Mouse (Mus musculus): Measurements from ENCODE around the gene Cpox. TPM values are rescaled to one million over a fixed set of nuclear protein-coding genes. Genes with fewer than 3 reads are reported as not detected.
A peak's percentile ranks its signal among the peaks of the same experiment; 100 is the strongest.

Cpox gene
- total RNA-seq, 2 experiments from 2014 or later, result 20.4 to 25.7 TPM

DNA sequence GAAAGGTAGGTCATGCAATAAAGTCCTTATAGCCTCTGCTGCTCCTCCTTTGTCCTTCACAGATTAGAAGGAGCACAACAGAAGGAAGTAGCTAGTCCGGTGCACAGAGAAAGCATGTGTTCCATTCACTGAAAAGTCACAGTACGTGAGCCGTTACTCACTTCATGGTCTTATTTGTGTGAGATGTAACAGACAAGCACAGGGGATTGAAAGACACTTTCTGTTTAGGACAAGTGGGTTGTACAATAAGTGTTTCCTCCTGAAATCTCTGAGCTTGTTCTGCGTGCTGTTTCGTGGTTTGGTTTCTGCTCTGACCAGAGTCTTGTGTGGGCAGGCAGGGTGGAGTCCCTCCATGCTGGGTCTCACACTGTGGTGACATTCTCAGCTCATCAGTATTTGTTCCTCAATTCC lies 20.2 kb downstream of the Cpox start:
- DNase-seq, result no peak
- intact Hi-C loops (cut with DNase I), result no loop called here

DNA sequence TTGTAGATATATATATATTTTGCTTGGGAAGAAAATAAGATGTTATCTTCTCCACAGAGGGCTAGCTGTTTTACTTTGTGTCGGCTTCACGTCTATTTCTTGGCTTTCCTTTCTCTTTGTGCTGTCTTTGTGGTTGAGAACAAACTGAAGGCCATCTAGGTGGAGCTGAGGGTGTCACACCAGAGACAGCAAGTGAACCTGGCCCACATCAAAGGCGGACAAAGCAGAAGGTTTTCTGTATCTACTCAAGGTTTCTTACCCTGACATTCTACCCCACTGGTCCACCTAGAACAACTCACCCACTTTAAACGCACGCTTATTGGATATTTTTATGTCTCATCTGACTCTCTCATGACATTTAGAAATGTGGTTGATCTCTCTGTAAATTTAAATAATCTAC lies 24.0 kb downstream of the Cpox start:
- intact Hi-C loops (cut with DNase I), result no loop called here

DNA sequence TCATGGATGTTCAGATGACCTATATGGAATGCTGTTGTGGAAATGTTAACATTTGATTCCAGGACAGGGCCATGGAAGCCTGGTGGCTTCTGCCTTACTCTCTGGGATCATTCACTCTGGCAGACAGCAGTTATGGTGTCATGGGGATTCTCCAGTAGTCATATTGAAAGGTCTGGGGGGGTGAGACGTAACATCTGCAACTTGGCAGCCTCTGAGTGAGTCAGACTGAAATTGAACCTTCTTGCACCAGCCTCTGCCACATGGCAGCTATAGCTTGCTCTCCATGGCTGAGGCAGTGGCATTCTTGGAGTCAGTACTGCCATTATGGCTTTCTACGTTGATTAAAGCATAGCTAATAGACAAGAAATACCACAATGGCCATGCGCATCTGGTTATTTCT lies 26.7 kb downstream of the Cpox start:
- no peak for DNase-seq
- intact Hi-C loops (cut with DNase I), result no loop called here

More for the DNA sequence above, 24.0 kb downstream of the Cpox start:
- DNase-seq, result no peak

DNA sequence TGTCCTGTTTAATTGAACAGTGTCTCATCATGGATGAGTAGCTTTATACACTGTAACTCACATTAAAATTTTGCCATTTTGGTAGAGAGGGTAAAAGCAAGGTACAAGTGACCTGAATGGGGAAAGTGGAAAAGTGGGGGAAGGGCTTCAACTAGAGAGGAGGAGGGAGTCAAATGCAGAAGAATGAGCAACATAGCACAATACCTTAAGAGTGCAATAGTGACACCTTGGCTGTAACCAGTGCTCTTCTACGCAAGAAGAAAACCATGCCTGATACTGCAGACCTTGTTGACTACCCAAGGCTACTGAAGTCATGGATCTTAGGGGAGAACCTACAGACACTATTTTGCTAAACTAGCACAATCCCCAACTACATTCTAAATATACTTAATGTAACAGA lies 27.2 kb downstream of the Cpox start:
- no peak for DNase-seq
- intact Hi-C loops (cut with DNase I), result no loop called here

DNA sequence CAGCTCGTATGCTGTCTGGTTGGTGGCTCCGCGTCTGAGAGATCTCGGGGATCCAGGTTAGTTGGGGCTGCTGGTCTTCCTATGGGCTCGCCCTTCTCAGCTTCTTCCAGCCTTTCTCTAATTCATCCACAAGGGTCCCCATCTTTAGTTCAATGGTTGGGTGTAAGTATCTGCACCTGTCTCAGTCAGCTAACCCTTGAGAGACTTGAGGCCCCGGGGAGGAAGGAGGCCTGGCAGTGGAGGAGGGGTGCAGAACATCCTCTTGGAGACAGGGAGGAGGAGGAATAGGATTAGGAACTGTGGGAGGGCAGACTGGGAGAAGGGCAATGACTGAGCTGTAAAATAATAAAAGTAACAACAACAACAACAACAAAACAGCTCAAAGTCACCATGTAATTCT lies 30.1 kb downstream of the Cpox start:
- intact Hi-C loops (cut with DNase I), result no loop called here
- no peak for DNase-seq

DNA sequence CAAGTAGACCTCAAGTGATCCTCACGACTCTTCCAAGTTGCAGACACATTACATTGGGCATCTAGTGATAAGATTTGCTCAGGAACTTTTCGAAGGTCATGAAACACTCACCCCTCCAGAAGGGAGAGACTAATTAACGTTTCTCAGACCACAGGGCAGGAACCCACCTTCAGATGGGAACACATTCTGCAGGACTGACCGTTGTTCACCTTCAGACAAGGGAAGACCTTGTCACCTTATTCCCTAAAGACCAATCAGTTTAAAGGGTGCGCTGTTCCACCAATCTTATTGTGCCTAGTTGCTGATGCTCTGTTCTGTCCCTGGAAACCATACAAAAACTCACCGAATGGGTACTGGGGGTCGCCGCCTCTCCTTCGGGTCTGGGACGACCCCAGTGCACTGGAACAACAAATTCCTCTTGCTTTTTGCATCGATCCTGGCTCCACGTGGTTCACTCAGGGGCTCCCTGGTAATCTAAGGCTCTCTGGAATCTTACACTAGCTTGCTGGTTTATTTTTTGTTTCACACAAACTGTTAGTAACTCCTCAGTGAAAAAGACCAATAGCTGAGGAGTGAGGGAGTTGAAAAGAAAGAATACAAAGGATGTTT lies 30.8 kb downstream of the Cpox start:
- intact Hi-C loops (cut with DNase I), result no loop called here
- no peak for DNase-seq

DNA sequence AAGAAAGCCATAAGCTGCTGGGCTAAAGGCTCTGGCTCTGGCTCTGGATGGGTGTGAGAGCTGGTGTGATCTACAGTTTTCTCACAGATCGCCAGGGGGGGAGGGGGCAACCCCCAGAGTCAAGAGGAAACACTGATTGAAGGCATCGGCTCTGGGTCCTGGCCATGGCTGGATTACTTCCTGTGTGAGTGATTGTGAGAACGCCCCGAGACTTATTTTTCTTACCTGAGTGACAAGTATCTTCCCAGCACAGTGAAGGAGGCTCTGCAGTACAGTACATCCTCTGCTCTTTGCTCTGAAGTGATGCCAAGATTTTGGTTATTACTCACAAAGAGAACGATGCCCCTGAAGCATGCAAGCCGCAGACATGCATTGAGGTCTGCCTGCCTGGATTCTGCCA lies 31.7 kb downstream of the Cpox start:
- intact Hi-C loops (cut with DNase I), result no loop called here
- DNase-seq, result no peak

DNA sequence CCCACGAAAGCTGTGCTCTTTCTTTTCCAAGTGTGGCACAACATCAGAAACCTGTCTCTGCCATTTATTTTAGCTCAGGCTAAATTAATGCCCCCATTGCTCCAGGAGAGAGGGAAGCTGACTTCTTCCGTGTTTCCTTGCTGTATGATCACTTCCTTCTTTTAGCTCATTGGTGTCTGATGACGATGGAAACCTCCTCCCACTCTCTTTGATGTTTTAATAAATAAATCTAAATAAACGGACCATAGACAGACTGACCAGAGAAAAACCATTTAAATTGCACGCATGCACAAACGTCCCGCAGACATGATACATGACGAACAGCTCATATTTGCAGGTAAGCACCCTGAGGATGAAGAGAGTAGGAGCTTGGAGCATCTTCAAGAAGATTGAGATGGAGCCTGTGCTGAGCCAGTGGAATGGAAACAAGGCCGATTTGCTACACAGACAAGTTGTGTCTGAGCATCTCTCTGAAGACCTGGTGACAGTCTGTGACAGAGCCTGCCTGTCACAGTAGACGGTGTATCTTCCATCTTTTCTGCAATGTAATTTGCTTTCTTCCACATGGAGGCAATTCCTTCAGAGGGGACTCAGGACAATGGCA lies 32.3 kb downstream of the Cpox start:
- no peak for DNase-seq
- intact Hi-C loops (cut with DNase I), result no loop called here

DNA sequence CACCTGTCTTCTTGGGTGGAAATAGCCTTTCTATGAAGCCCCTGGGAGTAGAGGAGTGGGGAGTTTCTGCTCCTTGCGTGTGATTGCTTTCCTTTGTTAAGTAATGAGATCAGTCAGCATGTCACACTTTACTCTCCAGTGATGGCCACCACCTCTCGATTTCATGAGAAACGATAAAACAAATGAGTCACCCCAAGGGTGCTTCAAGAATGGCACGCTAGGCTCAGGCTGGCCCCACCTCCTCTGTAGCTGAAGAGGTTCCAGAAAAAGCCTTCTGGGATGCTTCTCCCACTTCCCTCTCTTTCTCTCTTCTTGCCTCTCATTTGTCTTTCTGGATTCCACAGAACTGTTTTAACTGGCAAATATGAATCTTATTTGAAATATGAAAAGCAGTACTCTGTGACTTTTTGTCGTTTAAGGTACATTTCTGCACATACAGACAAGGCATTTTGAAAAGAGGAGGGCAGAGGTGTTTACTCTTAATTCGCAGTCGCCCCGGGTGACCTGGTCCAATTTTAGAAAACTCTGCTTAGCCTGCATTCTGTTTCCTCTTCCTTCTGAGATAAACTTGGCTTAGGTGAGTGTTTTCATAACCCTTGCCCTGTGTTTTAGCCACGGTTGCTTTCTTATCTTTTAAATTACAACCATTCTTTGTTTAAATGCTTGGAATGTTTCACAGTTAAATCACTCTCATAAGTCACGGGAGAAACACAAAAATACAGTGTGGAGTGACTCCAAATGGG lies 33.5 kb downstream of the Cpox start:
- peak; percentile 19 to 42 for DNase-seq
- intact Hi-C loops (cut with DNase I), result no loop called here

DNA sequence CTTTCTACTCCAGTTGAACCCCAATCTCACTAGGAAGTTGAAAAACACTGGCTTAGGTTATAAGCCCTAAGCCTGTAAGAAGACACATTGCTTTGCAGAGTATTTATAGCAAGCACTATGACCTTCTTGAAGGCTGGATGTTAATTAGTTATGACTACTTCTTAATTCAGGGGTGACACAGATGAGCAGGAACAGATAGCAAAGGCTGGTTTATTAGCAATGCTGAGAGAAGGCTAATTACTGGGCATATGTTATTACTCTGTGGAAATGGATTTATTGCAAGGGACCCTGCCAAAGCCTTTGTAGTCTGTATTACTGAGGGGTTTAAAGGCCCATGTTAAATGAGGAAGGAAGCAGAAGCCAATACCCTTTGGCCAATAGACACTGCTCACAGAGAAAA lies 34.9 kb downstream of the Cpox start:
- intact Hi-C loops (cut with DNase I), result no loop called here
- no peak for DNase-seq

DNA sequence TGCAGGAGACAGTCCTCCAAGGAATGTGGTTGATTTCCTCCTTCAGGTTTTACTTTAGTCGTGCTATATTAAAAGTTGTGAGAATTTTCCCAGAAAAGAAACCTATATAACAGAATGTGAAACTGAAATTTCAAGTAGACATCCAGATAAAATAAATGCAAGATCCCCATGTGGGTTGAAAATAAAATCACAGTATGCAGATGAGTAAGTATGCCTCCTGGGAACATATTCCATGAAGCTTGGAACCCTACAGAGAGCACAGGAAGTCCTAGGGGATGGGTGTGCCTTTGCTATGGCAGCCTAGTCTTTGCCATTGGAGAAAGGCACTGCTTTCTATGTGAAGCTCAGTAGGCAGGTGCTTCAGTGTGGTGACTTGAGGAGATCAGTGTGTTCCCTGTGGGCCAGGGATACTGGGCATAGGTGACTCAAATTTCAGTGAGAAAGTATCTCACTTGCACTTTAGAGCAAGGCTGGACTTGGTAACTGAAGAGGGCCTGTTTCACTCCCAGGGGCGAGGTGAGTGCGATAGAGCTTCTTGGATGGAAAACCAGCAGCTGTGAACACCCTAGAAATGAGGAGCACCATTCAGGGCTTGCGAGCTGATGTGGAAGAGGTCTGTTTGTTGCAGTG lies 37.3 kb downstream of the Cpox start:
- intact Hi-C loops (cut with DNase I), result no loop called here
- no peak for DNase-seq

DNA sequence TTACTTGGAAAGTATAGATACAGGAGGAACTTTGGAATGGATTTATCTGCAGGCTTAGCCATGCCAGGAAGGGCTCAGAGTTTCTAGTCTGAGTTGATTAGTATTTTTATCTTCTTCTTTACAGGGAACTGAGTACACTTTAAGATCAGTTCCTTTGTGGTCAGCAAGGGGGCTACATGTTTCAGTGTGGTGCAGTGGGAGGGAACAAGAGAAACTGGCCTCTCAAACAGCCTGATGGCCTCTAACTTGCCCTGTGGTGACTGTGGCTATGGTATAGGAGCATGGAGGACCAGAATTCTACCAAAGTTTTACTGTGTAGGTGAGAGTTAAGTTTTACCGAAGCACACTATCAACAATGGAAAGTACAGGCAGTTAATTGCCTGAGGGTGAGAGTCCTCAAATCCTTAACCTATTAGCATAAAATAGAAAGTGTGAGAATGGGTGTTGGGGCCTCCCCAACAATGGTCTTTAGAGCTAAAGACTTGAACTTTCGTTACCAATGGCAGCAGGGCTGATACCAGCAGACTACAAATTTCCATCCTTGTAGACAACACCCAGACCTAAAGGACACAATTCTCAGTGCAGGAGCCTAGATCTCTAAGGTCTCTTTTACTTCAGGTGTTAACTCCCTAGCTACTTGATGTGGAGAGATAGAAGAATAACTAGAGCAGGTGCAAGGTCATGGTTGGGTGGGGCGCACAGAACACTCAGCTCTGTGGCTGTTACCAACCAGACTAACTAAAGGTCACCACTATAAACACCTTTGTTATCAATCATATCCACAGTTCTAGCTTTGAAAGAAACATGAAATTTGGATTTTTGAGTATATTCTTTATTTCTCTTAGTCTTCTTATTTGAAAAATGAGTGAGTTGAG lies 38.7 kb downstream of the Cpox start:
- no peak for DNase-seq
- intact Hi-C loops (cut with DNase I), result no loop called here

DNA sequence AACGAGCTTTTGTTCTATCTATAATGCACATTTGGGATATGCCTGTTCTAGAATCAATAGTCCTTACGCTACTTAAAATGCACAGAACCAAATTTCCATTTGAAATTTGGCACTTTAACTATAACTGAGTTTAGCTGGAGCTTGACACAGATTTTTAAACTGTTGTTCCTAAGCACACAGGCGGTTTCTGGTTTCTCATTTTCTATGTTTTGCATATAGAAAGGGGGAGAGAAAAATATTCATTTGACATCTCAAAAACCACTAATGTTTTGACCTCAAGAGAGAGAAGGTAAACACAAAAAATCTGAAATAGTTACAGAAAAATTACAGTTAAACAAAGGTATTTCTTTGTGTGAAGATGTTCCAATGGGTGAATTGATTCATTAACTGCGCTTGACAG lies 39.4 kb downstream of the Cpox start:
- intact Hi-C loops (cut with DNase I), result no loop called here
- DNase-seq, result no peak

DNA sequence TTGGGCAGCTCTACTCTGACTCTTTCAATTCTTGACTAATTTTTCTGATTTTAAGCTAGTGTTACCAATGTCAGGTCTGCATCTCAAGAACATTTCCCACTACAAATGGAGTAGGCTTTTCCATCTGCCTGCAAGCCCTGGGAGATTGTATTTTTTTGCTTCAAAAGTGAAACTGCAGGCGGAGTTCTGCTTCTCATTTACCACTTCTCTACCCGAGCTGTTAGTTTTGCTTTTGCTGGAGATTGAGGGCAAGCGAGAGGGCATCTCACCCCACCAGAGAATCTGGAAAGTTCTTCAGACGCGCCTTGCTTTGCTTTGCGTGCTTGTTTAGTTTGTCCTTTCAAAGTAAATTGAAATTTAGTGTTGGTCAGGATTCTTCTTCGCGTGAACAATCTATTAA lies 42.1 kb downstream of the Cpox start:
- intact Hi-C loops (cut with DNase I), result no loop called here
- DNase-seq, result no peak

DNA sequence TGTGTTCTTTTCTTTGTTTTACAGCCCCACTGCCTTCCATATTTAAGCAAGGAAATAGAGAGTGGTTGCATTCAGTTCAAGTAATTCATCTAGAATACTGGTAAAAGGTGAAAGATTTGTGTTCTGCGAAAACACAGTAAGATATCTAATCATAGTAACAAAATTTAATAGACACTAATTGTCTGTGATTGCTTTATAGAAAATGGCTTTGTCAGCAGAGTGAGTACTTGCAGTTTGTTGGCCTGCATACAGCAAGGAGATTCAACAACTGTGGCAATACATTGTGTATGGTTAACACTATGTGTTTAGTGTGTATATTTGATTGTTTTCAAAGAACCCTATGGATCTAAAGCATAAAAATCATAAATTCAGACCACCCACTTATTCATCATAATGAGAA lies 43.0 kb downstream of the Cpox start:
- no peak for DNase-seq
- intact Hi-C loops (cut with DNase I), result no loop called here

DNA sequence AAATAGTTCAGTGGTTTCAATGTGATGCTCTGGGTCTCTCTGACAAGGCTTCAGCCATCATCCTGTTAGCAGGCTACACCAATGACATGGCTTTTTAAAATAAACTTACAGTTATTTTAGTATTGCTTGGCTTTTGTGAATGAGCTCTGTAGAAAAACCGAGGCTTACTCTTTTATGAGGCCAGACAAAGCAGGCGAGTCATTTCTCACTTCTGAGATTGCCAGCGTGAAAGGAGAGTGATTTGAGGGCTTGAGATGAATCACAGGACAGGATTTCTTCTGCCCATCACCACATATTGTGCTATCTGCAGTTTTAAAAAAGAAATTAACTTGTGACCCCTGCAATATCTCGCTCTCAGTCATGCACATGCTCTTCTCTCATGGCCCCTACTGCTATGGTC lies 44.9 kb downstream of the Cpox start:
- no peak for DNase-seq
- intact Hi-C loops (cut with DNase I), result no loop called here

DNA sequence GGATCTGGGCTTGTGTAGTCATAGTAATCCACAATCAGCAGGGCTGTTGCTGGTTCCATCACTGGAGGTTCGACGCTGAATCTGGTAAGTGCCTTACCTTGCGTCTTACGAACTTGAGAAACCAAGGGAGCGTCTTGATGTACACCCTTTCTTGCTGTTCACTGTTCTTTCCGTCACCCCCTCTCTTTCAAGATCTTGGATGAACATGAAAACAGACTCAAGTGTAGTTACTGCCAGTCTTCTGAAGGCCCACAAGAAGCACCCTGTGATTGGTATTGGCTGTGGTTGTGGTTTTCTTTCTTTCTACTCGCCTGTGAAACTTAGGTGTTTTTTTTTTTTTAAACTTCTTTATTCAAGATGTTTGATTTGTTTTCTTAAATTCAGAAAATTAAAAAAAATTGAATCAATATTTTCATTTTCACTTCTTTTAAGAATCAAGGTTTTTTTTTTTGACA lies 48.6 kb downstream of the Cpox start, which contains the start of gene Gpr15:
Gpr15 (minus strand) TSS at position 405 of the 455 bp plus-strand sequence.
- DNase-seq, result no peak
- intact Hi-C loops (cut with DNase I), result no loop called here

DNA sequence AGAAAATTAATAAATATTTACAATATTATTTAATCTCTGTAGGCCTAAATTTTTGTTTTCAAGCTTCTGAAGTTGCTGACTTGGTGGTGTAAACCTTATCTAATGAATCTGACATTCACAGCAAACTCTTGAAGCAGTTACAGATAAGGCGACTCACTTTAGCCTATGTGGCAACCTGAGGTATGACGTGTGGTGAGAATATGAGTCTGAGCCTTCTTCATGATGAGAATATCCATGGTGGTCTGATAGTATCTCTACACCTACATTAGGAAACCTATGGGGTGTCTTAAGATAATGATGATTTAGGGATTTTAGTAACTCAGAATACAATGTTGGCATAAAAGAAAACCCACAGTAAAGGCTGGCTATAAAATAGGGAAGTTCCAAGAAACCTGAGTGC lies 52.2 kb downstream of the Cpox start:
- intact Hi-C loops (cut with DNase I), result no loop called here
- DNase-seq, result no peak

DNA sequence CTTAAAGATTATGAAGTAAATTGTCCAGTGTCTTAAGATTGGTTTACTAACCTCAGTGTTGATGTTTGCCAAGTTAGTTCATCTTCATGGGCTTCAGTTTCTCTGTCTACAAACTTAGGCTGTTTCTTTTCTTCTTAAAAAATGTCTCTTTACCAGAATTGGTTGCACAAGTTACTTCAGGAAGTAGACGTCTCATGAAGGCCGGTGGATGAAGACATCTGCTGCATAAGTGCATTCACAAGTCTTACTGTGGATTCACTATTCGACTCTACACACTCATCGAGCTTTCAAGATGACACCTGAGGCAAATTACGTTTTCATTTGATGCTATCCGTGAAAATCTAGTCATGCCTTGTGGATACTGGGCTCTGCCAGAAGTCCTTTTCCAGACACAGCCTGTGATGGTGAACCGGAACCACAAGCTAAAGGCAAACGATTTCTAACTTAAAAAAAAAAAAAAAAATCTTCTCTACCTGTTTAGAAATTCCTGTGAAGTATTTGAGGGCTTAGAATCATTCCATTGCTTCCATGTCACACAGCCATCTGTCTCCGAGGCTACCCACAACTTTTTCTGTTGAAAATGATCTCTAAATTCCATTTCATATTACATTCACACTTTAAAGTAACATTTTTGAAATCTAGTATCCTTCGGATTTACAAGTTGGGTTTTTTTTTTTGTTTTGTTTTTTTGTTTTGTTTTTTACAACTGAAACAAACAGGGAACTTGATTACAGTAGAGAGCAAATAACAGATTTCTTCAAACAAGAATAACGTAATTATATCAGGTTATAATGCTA lies 56.8 kb downstream of the Cpox start:
- intact Hi-C loops (cut with DNase I), result loop anchor here (5.0 kb wide), 1 partner anchor 275 kb away; no protein-coding TSS in a partner anchor
- no peak for DNase-seq

All from heart, postnatal 10 days (tissue).